Mouse (Mus musculus) right cerebral cortex, postnatal 25 days (tissue): ENCODE measurements at regions not wholly inside any gene's neighbourhood (a gene's known extent, or its start where the extent isn't known, plus 50 kb on each side); places are given as distances from the start of the nearest gene placed in this dataset.

ENCODE experiments used
- DNase-seq: peaks from one replicate; pipeline ENCODE4 v3.0.0; 2022

GRCm38 (mm10) chr3:139780054-139780453, 574.6 kb downstream of the Stpg2 start:
- DNase-seq = no peak

GRCm38 (mm10) chr3:139783406-139783805, 577.9 kb downstream of the Stpg2 start:
- no peak for DNase-seq

GRCm38 (mm10) chr3:139786510-139786909, 581.0 kb downstream of the Stpg2 start:
- no peak for DNase-seq

- DNase-seq = no peak
Observed at GRCm38 (mm10) chr3:139788854-139789253, 583.4 kb downstream of the Stpg2 start.

GRCm38 (mm10) chr3:139796685-139797084, 591.2 kb downstream of the Stpg2 start:
- no peak for DNase-seq

- DNase-seq = no peak
Observed at GRCm38 (mm10) chr3:139799059-139799458, 593.6 kb downstream of the Stpg2 start.

GRCm38 (mm10) chr3:139802716-139803710, 597.5 kb downstream of the Stpg2 start:
- DNase-seq = no peak

- DNase-seq = no peak
Observed at GRCm38 (mm10) chr3:139828014-139828413, 622.5 kb downstream of the Stpg2 start.

- DNase-seq = no peak
Observed at GRCm38 (mm10) chr3:139828581-139828980, 623.1 kb downstream of the Stpg2 start.

- no peak for DNase-seq
Observed at GRCm38 (mm10) chr3:139832599-139832998, 627.1 kb downstream of the Stpg2 start.

GRCm38 (mm10) chr3:139842015-139842414, 636.5 kb downstream of the Stpg2 start:
- DNase-seq = no peak

GRCm38 (mm10) chr3:139842988-139843605, 637.6 kb downstream of the Stpg2 start:
- no peak for DNase-seq

- DNase-seq = no peak
Observed at GRCm38 (mm10) chr3:139844443-139844842, 638.9 kb downstream of the Stpg2 start.

- DNase-seq = no peak
Observed at GRCm38 (mm10) chr3:139847826-139848225, 642.3 kb downstream of the Stpg2 start.

GRCm38 (mm10) chr3:139859966-139860635, 654.6 kb downstream of the Stpg2 start:
- DNase-seq = no peak

- no peak for DNase-seq
Observed at GRCm38 (mm10) chr3:139860831-139861371, 655.4 kb downstream of the Stpg2 start.

GRCm38 (mm10) chr3:139866329-139866728, 660.8 kb downstream of the Stpg2 start:
- no peak for DNase-seq

GRCm38 (mm10) chr3:139867030-139867429, 661.5 kb downstream of the Stpg2 start:
- DNase-seq = no peak

GRCm38 (mm10) chr3:139867499-139867898, 662.0 kb downstream of the Stpg2 start:
- no peak for DNase-seq

- no peak for DNase-seq
Observed at GRCm38 (mm10) chr3:139869779-139870178, 664.3 kb downstream of the Stpg2 start.

GRCm38 (mm10) chr3:139885942-139886860, 680.7 kb downstream of the Stpg2 start:
- peak; percentile 6 for DNase-seq

GRCm38 (mm10) chr3:139887265-139887664, 681.8 kb downstream of the Stpg2 start:
- no peak for DNase-seq
